Mouse (Mus musculus) heart, adult 18-20 months (tissue): Measurements from ENCODE around the gene Dtx4. TPM values are rescaled to one million over a fixed set of nuclear protein-coding genes. Genes with fewer than 3 reads are reported as not detected.

Experiments
- DNase-seq, 2 experiments: peaks; one replicate each; pipeline ENCODE4 v3.0.0; 2021 to 2022; ENCODE audit warnings: mixed read lengths in 1 of 2
- total RNA-seq, 2 experiments: library from RNA; stranded (reverse); gene quantifications; 2 replicates each; pipeline ENCODE4 v1.2.3; 2021

Dtx4 gene
- total RNA-seq, 2 experiments from 2014 or later, result 4.8 to 6.1 TPM

DNA sequence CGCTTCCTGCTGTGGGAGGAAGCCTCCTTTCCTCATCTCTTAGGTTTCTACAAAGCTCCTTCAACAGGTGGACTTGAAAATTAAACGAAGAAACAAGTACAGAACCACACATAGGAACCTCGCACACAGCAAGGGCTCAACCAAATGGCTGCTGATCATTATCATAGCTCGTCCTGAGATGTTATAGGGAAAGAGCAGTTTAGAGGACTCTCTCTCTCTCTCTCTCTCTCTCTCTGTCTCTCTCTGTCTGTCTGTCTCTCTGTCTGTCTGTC is 7.1 kb downstream of the Dtx4 start:
- DNase-seq, result no peak

DNA sequence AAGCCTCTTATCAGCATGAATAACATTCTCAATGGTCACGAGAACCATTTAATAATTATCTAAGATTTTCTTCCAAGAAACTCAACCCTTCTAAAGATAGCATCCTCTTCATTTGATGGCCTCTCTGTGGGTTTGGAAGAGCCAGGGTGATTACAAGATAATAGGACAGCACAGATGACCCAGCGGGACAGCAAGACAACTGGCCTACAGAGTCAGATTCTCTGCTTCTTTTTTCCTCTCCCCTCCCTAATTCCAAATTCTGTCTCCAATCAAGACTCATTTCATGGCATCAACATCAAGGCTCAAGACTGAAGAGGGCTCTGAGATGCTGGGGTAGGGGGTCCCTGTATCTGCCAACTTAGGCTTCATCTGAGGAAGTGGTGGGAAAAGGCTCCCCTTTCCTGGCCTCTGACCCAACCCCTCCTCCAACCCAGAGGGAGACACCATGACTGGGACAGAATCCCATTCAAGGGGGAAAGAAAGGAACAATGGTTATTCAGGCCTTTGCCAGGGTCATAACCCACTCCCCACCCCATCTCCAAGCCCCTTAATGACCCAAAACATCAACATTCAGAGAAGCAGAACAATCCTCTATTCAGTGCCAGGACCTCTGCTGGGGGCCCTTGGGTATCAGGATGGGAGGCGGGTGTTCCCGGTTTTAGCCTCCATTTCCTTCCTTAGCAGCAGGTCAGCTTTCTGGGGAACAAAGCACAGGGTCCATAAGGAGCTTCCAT is 7.6 kb downstream of the Dtx4 start:
- DNase-seq, result no peak

DNA sequence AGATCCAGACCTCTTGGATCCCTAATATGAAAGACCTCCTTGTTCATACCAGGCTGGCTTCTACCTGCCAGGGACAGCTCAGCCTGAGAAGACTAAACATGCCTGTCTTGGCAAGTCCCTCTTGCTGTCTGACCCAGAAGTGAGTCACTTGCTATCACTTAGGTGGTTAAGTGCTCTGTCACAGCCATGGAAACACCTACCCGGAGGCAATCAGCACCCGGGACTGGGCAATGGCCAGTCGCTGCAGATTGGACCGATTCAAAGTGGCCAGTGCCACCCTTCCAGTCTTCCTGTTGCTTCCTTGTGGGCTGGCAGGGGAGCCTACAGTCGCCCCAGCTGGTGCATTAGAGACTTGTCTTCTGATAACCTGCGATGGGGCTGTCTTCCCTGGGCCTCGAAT is 9.6 kb downstream of the Dtx4 start:
- DNase-seq, result no peak

DNA sequence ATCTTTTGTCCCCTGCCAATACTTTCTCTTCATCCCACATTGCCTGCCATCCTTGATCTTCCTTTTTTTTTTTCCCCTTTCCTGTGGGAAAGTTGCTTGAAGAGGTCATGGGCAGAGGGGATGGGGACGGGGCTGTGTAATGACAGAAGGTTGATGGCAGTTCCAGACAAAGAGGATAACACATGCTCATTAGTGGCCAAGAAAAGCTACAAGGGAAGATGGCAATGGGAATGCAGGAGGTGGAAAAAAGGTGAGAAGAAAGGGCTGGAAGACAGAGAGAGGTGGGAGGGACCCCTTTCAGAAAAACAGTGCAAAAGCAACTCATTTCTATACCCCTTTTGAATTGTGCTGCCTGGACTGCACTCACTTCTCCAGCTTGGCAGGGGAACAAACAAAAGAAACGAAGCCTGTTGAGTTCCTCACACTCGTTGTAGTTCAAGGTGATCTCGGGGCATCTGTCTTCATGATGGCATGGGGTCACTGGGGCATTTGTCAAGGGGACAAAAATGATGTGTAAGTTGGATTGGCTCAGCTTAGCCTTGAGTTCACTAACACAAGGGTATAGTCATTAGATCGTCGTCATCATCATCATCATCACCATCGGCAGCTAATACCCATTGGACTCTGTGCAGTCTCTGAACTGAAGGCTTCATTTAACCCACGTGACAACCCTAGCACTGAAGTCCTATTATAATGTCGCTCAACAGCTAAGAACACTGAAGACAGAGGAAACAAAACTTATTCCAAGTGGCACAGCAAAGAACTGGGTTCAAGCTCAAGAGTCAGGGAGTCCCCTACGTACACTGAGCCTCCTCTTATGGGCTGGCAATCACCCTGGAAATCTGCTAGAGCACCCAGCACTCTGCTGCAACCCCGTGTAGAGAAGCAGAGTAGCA is 11.3 kb downstream of the Dtx4 start:
- DNase-seq, result no peak

DNA sequence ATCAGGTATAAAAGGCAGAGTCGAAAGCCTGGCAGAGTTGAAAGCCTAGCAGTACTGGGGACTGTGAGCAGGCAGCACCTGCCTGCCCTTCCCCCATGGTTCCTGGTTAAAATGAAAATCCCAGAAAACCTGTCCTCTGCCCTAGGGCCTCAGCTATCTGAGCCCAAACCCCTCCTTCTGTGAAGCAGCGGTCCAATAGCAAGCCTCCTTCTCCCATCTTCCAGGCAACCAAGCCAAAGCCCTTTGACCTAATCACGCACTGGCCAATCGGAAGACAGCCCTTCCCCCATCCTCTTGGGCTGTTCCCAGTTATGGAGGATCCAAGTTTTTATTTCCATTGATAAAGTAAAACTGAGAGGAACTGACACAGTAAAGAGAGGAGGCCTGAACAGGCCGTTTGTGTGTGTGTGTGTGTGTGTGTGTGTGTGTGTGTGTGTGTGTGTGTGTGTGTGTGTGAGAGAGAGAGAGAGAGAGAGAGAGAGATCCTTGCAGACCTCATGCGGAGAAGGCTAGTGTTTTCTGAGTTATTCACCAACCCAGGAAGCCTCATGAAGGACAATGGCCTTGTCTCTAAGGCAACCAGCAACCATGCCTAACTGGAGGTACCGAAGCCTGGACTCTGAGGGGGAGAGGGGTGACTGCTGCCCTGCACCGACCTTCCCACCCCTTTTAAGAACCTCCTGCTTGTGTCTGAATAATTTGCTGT is 12.1 kb downstream of the Dtx4 start:
- peak; percentile 72 to 76 for DNase-seq

DNA sequence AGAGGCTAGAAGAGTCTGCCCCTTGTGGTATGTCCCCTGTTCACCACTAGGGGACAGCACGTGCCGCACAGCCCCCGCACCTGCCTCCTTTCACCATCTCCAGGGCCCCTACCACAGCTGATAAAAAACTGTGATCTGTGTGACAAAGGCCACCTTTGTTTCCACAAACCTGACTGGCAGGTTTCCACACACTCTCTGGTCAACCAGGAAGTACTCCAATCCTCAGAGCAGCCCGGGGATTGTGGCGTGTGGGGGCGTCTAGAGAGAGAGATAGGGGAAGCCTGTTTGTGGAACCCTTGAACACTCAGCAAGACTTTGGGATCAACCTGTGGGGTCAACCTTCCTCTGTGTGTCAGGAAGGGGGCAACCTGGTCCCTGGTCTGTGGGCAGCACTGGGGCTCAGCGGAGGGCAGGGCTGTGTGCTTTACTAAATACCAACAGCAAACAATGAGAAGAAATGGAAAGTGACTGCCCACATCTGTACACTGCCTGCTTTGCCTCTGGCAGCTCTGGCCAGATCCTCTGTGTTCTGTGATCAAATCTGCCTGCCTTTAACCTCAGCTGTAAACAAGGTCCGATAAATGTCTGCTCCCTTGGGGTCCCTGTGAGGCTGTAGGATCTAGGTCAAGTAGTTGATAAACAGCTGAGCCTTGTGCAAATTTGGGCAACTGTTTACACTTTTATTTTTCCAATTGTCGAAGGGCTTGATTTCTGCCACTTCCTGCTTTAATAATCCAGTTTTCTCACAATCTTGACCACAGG is 12.9 kb downstream of the Dtx4 start:
- peak in 1 of 2 experiments; percentile 64 for DNase-seq

DNA sequence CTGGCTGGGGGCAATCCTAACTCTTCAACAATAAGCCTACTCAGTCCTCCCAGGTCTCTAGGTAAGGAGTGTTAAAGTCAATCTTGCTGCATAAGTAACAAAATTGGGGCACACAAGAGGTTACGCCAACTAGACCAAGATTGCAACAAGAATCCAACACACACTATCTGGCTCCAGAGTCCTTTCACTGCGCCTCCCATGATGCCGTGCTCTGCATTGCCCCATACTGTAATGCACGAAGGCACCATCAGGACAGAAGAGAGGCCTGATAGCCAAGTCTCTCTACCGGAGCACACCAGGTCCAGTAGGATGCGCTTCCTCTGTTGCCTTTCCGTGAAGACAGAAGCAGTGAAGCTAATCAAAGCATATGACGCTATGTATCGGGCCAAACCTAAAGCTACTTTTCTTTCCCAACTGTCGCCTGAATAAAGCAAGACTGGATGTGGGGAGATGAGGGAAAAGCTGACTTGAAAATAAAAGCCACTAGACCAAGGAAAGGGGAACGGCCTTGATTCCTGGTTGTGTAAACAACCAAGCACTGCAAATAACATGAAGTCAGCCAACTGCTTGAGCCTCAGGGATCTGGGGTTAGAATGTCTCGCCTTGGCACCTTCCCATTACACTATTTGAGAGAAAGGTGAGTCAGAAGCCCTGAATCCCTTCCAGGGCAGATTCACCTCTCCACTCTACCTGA is 13.6 kb downstream of the Dtx4 start:
- peak in 1 of 2 experiments; percentile 38 for DNase-seq

DNA sequence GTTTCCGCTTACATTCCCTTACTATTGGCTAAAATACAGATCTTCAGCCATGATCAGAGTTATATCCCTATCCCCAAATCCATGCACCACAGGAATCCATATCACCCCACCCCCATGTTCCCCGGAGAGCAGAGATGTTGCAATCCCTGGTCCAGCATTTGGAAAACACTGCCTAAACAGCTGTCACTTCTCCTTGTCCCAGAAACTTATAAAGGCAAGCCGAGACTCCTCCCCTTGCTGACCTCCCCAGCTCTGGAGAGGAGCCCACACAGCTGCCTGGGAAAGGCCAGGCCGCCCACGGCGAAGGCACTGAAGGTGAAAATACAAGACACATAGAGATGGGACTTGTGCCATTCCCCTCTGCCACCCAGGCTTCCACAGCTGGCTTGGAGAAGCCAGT is 14.4 kb downstream of the Dtx4 start:
- peak; percentile 93 for DNase-seq

DNA sequence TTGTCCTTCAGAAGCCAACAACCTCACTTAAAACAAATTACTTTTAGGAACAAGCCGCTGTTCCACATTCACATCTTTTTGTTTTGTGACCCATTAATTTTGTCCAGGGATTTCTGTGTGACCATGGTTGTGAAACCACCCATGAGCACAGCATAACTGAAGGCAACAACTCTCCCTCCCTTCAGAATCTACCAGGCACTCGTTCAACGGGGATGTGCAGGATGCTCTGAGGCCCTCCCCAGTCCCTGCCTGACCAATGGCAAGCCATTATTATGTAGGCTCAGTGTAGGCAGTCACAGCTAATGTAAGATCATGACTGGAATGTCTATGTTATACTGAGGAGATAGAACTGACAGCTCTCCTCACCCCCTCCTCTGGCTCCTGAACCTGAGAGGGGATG is 15.6 kb downstream of the Dtx4 start:
- peak in 1 of 2 experiments; percentile 25 for DNase-seq

DNA sequence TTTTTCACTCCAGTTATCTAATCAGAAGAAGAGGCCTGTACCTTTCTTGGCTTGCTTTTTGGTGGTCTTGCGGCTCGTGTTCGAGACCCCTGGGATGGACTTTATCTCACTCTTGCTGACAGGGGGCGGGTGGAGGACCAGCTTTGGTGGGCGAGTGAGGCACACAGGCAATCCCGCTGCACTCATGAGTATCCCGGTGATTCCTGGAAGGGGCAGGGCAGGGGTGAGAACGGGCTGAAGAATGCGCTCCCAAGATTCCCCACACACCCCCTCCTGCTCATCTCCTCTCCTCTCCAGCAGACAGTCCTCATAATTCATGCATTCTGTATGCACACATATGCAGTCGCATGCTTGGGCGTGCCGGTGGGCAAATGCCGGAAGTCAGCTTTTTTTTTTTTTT is 16.0 kb downstream of the Dtx4 start:
- no peak for DNase-seq

DNA sequence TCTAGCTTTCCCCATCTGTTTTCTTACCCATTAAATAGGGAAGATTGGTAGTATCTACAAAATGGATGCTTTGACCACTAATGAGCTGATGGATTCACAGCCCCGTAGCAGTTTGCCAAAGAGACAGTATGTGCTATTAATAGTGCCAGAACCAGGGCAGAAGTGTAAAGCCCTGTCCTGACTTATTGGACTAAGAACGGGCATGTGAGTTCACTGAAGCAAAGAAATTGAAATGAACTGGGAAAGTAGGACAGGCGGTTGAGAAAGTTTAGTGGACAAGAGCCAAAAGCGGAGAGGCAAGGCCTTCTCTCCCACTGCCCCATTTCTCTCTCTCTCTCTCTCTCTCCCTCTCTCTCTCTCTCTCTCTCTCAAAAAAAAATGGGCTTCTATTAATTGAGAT is 17.0 kb downstream of the Dtx4 start:
- no peak for DNase-seq

DNA sequence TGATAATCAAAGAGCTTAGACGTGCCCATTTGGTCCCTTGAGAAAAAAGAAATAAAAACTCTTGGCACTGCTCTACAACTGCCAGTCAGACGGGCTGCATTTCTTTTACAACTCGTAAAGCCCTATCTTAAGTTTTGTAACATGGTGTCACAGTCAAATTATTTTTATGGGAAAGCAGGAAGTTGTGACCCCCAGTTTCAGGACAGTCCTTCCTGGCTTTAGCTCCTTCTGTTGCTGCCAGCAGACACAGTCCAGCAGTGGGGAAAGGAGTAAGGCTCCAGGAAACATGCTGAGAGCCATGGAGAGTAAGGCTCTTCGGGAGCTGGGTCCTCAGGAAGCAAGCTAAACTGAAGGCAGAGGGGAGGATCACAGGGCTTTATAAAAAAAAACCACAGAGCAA is 17.5 kb downstream of the Dtx4 start:
- DNase-seq, result peak; percentile 62 to 80

DNA sequence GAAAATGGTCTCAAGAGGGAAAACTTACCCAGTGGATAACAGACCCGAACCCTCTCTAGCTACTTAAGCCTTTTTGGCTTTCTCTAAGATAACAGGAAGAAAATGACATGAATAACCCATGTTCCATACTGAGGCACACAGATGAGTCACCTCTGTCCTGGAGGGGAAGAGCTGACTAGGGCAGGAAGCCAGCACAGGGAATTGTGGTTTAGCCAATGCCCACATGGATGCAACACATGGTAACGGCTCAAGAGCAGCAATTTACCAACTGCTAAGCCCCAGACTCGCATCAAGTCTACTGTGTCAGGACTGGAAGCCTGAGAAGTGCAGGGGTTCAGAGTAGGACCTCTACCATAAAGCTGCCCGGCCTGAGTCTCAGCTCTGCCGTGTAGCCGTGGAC is 22.9 kb downstream of the Dtx4 start:
- no peak for DNase-seq

DNA sequence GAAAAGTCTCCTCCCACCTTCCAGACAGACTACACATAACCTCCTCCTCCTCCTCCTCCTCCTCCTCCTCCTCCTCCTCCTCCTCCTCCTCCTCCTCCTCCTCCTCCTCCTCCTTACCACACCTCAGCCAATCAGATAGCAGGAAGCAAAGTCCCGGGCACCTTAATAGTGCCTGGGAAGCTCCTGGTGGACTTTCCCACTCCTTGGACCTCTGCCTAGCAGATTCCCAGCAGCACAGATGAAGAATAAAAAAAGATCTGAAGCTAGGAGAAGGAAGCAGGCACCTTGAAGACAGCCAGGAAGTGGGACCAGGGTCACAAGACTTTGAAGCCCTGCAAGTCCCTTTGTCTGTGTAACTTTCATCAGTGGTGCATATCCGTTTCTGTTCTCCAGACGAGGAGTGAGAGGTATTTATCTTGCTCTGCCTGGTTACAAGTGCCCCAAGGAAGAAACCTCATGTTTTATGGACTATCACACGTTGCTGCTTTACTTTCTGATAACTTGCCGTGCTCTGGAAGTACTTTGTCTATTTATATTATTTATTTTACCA is 24.5 kb downstream of the Dtx4 start:
- DNase-seq, result no peak

DNA sequence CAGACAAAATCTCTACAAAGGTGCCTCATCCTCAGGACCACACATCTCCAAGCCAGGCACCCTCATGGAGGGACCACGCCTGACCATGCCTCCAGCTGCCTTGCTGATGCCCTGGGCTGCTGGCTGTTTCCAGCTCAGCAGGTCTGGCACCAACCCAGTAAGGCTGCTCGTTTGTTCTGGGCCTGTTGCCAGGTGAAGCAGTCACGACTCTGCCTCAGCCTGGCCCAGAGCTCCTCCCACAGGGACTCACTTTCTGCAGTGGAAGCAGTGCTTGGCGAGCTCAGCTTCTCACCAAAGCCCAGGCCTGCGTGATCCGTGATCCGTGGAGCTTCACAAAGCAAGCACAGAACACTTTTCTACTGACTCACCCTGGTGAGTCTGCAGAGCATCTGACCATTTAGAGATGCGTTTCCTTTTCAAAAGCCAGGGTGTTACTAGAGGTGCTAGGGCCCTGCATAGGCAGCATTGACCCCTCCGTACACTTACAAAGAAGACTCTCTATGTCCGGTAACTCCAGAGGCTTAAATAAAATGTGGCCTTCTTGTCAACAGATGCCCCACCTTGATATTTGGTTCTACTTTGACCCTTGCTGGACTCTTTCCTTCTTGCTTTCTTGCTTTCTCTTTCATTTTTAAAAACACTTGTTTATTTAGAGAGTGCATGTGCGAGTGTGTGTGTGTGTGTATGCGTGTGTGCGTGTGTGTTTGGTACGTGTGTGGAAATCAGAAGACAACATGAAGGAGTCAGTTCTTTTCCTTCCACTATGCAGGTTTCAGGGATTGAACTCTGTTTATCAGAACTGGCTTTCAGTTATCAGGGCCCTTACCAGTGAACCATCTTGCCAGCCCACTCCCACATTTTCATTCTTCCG is 25.6 kb downstream of the Dtx4 start:
- DNase-seq, result peak; percentile 93 to 94

DNA sequence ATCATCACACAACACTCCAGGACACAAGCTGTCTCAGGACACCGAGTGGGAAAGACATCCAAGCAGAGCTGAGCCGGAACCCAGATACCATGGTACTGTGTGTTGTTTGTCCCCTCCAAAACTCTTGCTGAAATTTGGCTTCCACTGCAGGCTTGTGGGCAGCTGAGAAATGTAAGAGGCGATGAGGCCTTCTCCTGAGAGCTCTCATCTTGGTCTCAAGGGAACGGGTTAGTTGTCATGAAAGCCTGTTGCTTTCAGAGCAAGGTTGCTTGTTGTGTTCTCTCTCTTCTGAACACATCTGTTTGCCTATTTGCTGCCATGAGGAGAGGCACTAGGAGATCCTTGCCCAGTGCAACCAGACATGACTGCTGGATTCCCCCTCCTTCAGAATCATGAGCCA is 27.3 kb downstream of the Dtx4 start:
- no peak for DNase-seq

DNA sequence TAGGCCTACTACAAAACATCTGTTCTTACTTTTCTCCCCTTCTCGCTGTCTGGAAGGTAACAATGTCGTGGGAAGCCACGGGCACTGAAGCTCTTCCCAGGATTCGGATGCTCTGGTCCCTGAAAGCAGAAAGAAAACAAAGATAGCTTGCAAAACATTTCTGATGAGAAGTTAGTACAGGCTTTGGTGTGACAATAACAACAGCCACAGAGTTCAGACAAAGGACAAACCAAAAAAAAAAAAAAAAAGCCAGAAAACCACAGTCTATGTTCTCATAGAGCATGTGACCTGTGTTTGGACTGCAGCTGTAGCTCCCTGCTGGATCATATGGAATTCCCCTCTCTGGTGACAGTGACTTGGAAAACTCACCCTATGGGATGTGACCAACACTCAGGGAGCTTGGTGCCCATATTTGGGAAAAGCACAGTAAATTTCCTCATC is 28.0 kb downstream of the Dtx4 start:
- no peak for DNase-seq

DNA sequence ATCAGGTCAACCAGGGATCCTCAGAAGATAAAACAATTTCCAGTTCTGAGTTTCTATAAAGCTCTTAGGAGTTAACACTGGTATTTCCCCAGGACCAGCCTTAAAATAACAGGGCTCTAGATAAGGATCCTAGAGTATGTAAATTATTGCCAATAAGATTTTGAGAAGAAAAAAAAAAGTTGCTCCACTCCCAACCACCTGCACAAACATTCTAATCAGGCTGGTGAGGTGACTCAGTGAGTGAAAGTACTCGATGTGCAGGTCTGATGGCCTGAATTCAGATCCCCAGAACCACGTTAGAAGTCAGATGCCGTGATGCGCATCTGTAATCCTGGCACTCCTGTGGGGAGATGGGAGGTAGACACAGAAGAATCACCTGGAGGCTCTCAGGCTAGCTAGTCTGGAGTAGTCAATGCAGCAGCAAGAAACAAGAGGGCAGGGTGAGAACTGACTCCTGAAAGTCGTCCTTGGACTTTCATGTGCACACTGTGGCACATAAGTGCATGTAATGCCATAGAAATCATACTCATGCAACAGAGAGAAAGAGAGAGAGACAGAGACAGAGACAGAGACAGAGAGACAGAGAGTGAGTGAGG is 28.8 kb downstream of the Dtx4 start:
- DNase-seq, result no peak

DNA sequence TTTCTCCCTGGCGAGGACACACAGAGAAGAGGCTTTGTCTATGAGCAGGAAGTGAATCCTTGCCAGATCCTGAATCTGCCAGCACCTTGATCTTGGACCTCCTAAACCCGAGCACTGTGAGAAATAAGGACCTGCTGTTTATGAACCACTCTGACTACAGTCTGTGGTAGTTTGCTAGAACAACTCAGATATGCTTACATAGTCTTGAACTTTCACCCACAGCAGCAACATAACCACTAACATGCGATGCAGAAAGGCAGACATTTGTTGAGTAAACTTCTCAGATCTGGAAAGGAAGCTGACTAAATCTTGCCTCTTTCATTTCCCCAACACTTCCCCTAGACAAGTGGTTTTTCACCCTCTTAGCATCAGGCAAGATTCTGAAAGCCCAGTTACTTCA is 29.4 kb downstream of the Dtx4 start:
- no peak for DNase-seq

DNA sequence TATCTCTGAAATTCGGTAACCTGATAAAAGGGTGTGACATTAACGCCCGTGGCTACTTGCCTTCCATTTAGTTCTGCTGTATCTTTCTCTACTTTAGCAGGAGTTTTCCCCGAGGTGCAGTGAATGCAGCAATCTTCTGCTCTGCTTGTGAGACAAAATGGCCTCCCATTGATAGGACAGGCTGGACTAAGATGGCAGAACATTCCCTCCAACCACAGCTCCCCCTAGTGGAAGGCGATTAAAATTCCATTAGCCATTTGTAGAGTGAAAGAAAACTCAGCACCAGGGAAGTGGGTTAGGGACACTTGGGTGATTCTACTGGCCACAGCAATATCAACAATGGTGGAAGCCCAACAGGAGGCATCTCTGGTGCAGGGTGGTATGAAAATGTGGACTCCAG is 33.8 kb downstream of the Dtx4 start:
- DNase-seq, result peak in 1 of 2 experiments; percentile 60
